10 mouse cellular contexts compared by ENCODE assay signal in the genomic region with DNA sequence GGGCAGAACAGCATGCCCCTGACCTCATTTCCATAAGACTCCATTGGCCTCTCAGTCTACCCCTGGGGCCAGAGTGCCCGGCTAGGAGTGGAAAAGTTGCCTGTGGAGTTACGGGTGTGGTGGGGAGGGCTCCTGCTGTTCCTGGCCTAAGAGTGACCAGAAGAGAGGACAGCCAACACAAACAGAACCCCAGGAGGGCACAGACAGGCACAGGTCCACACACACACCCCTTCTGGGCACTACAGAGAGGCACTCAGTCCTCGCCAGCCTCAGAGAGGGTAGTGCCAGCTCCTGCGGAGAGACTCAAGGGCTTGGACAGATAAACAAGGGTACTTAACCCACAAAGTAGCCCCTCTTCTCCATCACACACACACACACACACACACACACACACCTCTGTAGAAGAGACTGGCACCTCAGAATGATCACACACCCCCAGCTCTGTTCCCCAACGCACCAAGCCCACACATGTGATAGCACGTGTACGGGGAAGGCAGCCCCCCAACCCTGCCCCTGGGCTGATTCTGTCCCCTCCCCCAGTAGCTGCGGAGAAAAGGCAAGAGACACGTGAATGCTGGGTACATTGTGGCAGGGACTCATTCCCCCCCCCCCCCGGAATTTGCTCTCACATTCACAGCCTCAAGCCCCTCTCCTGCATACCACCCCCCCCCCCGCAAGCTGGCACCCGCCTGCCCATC. TPM values are rescaled to one million over a fixed set of nuclear protein-coding genes. Genes with fewer than 3 reads are reported as not detected.
A peak's percentile ranks its signal among the peaks of the same experiment; 100 is the strongest.
DNase-seq lines count a peak whose midpoint lies in the region; ATAC-seq and TF ChIP-seq lines count a peak whose summit lies in the region.
"Had no signal": no experiment of that assay in that cellular context is flagged by ENCODE, and none has a peak within 500 bp of the region (broad histone marks: within the 10 kb centered on the region; RNA-seq: fewer than 3 reads in every experiment).

No protein-coding gene starts in this region.

- H3K4me3 ChIP-seq in heart, embryonic 12.5 days: peak overlapping the region; percentile 61
- H3K4me3 ChIP-seq in hindbrain, embryonic 16.5 days (ENCODE audit: low read length): peak overlapping the region; percentile 69
- H3K4me3 ChIP-seq in lung, postnatal 0 days (ENCODE audit: low read depth, low read length): no peak overlapping the region

- no peak for TF ChIP-seq CTCF in lung, postnatal 0 days (IDR thresholded peaks at IDR 0.05)

- DNase-seq in heart, postnatal 14 days: no peak
- peak; percentile 62 to 74 for DNase-seq in cerebellum, postnatal 10 days
- no peak for DNase-seq in lung, postnatal 0 days (ENCODE audit: low spot score)
- no peak for DNase-seq in ovary, postnatal 36 days (ENCODE audit: low spot score)
- DNase-seq in retina, embryonic 14.5 days (ENCODE audit: low spot score): no peak
- DNase-seq in thymus, postnatal 0 days (ENCODE audit: low spot score): no peak

- peak overlapping the region; percentile 90 for H3K4me2 ChIP-seq in heart, embryonic 12.5 days
- peak overlapping the region; percentile 99 for H3K4me2 ChIP-seq in hindbrain, embryonic 16.5 days (ENCODE audit: low read length)
- H3K4me2 ChIP-seq in lung, postnatal 0 days (replicated peaks; ENCODE audit: low read depth, low read length): peak overlapping the region; percentile 86; the same call in 1 of the 2 replicates

- no peak overlapping the region for H3K27ac ChIP-seq in heart, embryonic 12.5 days (ENCODE audit: poor library complexity, severe bottlenecking)
- no peak overlapping the region for H3K27ac ChIP-seq in hindbrain, embryonic 16.5 days (ENCODE audit: low read depth, low read length)
- H3K27ac ChIP-seq in lung, postnatal 0 days (ENCODE audit: low read length): no peak overlapping the region
- H3K27ac ChIP-seq: liver, embryonic 14.5 days had no signal

- H3K9ac ChIP-seq in heart, embryonic 12.5 days: no peak overlapping the region
- no peak overlapping the region for H3K9ac ChIP-seq in hindbrain, embryonic 16.5 days (ENCODE audit: low read depth, low read length)
- no peak overlapping the region for H3K9ac ChIP-seq in lung, postnatal 0 days (replicated peaks; ENCODE audit: low read depth)
- H3K9ac ChIP-seq: liver, embryonic 14.5 days had no signal

- H3K36me3 ChIP-seq in heart, embryonic 12.5 days: no peaks in the 10 kb centered on the region
- H3K36me3 ChIP-seq in hindbrain, embryonic 16.5 days (ENCODE audit: control insufficient read depth, insufficient read depth, low read length): no peaks in the 10 kb centered on the region
- H3K36me3 ChIP-seq in lung, postnatal 0 days (ENCODE audit: insufficient read depth, low read length): no peaks in the 10 kb centered on the region

- WGBS in heart, embryonic 12.5 days: 7% methylated on average over 12 of the region's 12 CpGs
- 6% methylated on average over 9 of the region's 12 CpGs for WGBS in hindbrain, embryonic 16.5 days
- WGBS in lung, postnatal 0 days: 2% methylated on average over 9 of the region's 12 CpGs

- TF ChIP-seq EP300 in lung, postnatal 0 days (IDR thresholded peaks at IDR 0.05): no peak

- peaks cover 72% of the 10 kb centered on the region for H3K27me3 ChIP-seq in heart, embryonic 12.5 days (replicated peaks)
- H3K27me3 ChIP-seq in hindbrain, embryonic 16.5 days (replicated peaks; ENCODE audit: control insufficient read depth, insufficient read depth, low read length): peaks cover 55% of the 10 kb centered on the region
- H3K27me3 ChIP-seq in lung, postnatal 0 days (replicated peaks; ENCODE audit: insufficient read depth, low read length): peaks cover 12% of the 10 kb centered on the region

- ATAC-seq in heart, embryonic 12.5 days (ENCODE audit: insufficient number of reproducible peaks, low FRiP score): no peak
- ATAC-seq in hindbrain, embryonic 16.5 days: no peak
- peak; percentile 46 for ATAC-seq in lung, postnatal 0 days

- intact Hi-C loops in heart, postnatal 14 days (cut with DNase I): no loop called here

- peaks cover 33% of the 10 kb centered on the region for H3K4me1 ChIP-seq in heart, embryonic 12.5 days (replicated peaks)
- H3K4me1 ChIP-seq in hindbrain, embryonic 16.5 days (ENCODE audit: control insufficient read depth, insufficient read depth, low read depth, low read length): peaks cover 17% of the 10 kb centered on the region
- peaks cover 5% of the 10 kb centered on the region; the same call in 1 of the 2 replicates for H3K4me1 ChIP-seq in lung, postnatal 0 days (ENCODE audit: insufficient read depth, low read depth, low read length)

- H3K9me3 ChIP-seq in heart, embryonic 12.5 days (replicated peaks): no peaks in the 10 kb centered on the region
- no peaks in the 10 kb centered on the region for H3K9me3 ChIP-seq in hindbrain, embryonic 16.5 days (ENCODE audit: control insufficient read depth, low read length)
- no peaks in the 10 kb centered on the region for H3K9me3 ChIP-seq in lung, postnatal 0 days (ENCODE audit: low read length)

RNA-seq across cellular contexts. Expression of a gene that starts 0.7 kb away (rescaled TPM):
- 30.4 and 32.2 TPM in 2 replicates for polyA plus RNA-seq in heart, embryonic 12.5 days (2016; fragmentation: Nextera tagmentation; extraction: Ambion mirVana)
- total RNA-seq in heart, postnatal 14 days (2021): 1 to 10 TPM; 1.8 to 3.0 TPM
- 7.7 and 9.3 TPM in 2 replicates for polyA plus RNA-seq in hindbrain, embryonic 16.5 days (2015; fragmentation: Nextera tagmentation; extraction: Ambion mirVana)
- polyA plus RNA-seq in lung, postnatal 0 days (2015; fragmentation: Nextera tagmentation; extraction: Ambion mirVana): 11.8 and 18.6 TPM in 2 replicates
- 2.7 and 3.1 TPM in 2 replicates for polyA plus RNA-seq in thymus, postnatal 0 days (2015; fragmentation: Nextera tagmentation; extraction: Ambion mirVana)

RNA-seq across cellular contexts. Expression of a gene that starts 10.6 kb away (rescaled TPM):
- 45.2 and 47.6 TPM in 2 replicates for polyA plus RNA-seq in heart, embryonic 12.5 days (2016; fragmentation: Nextera tagmentation; extraction: Ambion mirVana)
- 10 to 100 TPM; 21.7 to 23.3 TPM for total RNA-seq in heart, postnatal 14 days (2021)
- 39.0 and 39.9 TPM in 2 replicates for polyA plus RNA-seq in hindbrain, embryonic 16.5 days (2015; fragmentation: Nextera tagmentation; extraction: Ambion mirVana)
- polyA plus RNA-seq in lung, postnatal 0 days (2015; fragmentation: Nextera tagmentation; extraction: Ambion mirVana): 69.9 and 73.1 TPM in 2 replicates
- polyA plus RNA-seq in thymus, postnatal 0 days (2015; fragmentation: Nextera tagmentation; extraction: Ambion mirVana): 49.5 and 51.8 TPM in 2 replicates

RNA-seq across cellular contexts. Expression of a gene that starts 18.1 kb away (rescaled TPM):
- not detected in 2 replicates for polyA plus RNA-seq in heart, embryonic 12.5 days (2016; fragmentation: Nextera tagmentation; extraction: Ambion mirVana)
- total RNA-seq in heart, postnatal 14 days (2021): not detected
- polyA plus RNA-seq in hindbrain, embryonic 16.5 days (2015; fragmentation: Nextera tagmentation; extraction: Ambion mirVana): 22.9 and 23.4 TPM in 2 replicates
- polyA plus RNA-seq in lung, postnatal 0 days (2015; fragmentation: Nextera tagmentation; extraction: Ambion mirVana): not detected in 2 replicates
- not detected in 2 replicates for polyA plus RNA-seq in thymus, postnatal 0 days (2015; fragmentation: Nextera tagmentation; extraction: Ambion mirVana)
- polyA plus RNA-seq: C2C12; liver, embryonic 14.5 days had no signal

RNA-seq across cellular contexts. Expression of a gene that starts 36.1 kb away (rescaled TPM):
- polyA plus RNA-seq in heart, embryonic 12.5 days (2016; fragmentation: Nextera tagmentation; extraction: Ambion mirVana): 143 and 152 TPM in 2 replicates
- total RNA-seq in heart, postnatal 14 days (2021): 100 to 1,000 TPM; 841 to 967 TPM
- polyA plus RNA-seq in hindbrain, embryonic 16.5 days (2015; fragmentation: Nextera tagmentation; extraction: Ambion mirVana): 0.16 and 1.7 TPM in 2 replicates
- 5.8 and 6.4 TPM in 2 replicates for polyA plus RNA-seq in lung, postnatal 0 days (2015; fragmentation: Nextera tagmentation; extraction: Ambion mirVana)
- 0.22 TPM in 1 of 2 replicates, not detected in the other for polyA plus RNA-seq in thymus, postnatal 0 days (2015; fragmentation: Nextera tagmentation; extraction: Ambion mirVana)

RNA-seq across cellular contexts. Expression of a gene that starts 38.7 kb away (rescaled TPM):
- polyA plus RNA-seq in heart, embryonic 12.5 days (2016; fragmentation: Nextera tagmentation; extraction: Ambion mirVana): 1.7 and 2.0 TPM in 2 replicates
- under 1 TPM; 0.41 to 0.61 TPM for total RNA-seq in heart, postnatal 14 days (2021)
- 4.5 and 4.9 TPM in 2 replicates for polyA plus RNA-seq in hindbrain, embryonic 16.5 days (2015; fragmentation: Nextera tagmentation; extraction: Ambion mirVana)
- polyA plus RNA-seq in lung, postnatal 0 days (2015; fragmentation: Nextera tagmentation; extraction: Ambion mirVana): 0.12 TPM in 1 of 2 replicates, not detected in the other
- polyA plus RNA-seq in thymus, postnatal 0 days (2015; fragmentation: Nextera tagmentation; extraction: Ambion mirVana): 0.94 and 1.0 TPM in 2 replicates
- polyA plus RNA-seq: liver, embryonic 14.5 days had no signal

Comparison
In these comparisons a context has a peak if more than half of its experiments do, and no peak if none do; other contexts are left out.
1. DNase-seq: peak in cerebellum, postnatal 10 days (2 of 2); none in heart, postnatal 14 days (0 of 2), lung, postnatal 0 days (single experiment), ovary, postnatal 36 days (single experiment), retina, embryonic 14.5 days (single experiment) and thymus, postnatal 0 days (single experiment).
2. RNA of a gene that starts 18.1 kb away (polyA plus RNA-seq): 22.9 to 23.4 TPM in hindbrain, embryonic 16.5 days; not detected in thymus, postnatal 0 days, not detected in heart, embryonic 12.5 days and not detected in lung, postnatal 0 days; every median in the first group is over 10 times any median in the second.
3. Peak in every context shown above with its lines, with median percentiles within 50 percentile points of each other: H3K4me2 ChIP-seq.